Mouse (Mus musculus): ENCODE data around the gene Phf13. TPM values are rescaled to one million over a fixed set of nuclear protein-coding genes. Genes with fewer than 3 reads are reported as not detected.

Phf13 gene
- polyA plus RNA-seq, 1 experiment from 2014 or later: 24.4 TPM

- Histone ChIP-seq H3K4me3 (ENCODE audit: low read depth, low read length) (no peak overlapping the region), H3K27me3 (ENCODE audit: control insufficient read depth, insufficient read depth, low read depth, low read length) (no peaks in the 10 kb centered on the region), H3K4me2 (ENCODE audit: low read length) (no peak overlapping the region), H3K9ac (ENCODE audit: low read depth, low read length) (no peak overlapping the region), H3K9me3 (replicated peaks; ENCODE audit: control insufficient read depth, low read length, poor library complexity, severe bottlenecking) (no peaks in the 10 kb centered on the region), H3K27ac (ENCODE audit: low read length) (no peak overlapping the region), H3K36me3 (ENCODE audit: control insufficient read depth, insufficient read depth, low read length) (peaks cover 44% of the 10 kb centered on the region), H3K4me1 (ENCODE audit: control insufficient read depth, insufficient read depth, low read length) (peaks cover 13% of the 10 kb centered on the region)
- WGBS: 95% methylated on average over 21 of the region's 21 CpGs
- no peak for ATAC-seq
Measured at GRCm38 (mm10) chr4:152020024-152020423, 24.0 kb upstream of the Phf13 start.

GRCm38 (mm10) chr4:152019073-152019472 is 23.0 kb upstream of the Phf13 start:
- H3K4me3 ChIP-seq (ENCODE audit: low read depth, low read length): no peak overlapping the region
- H3K27me3 ChIP-seq (ENCODE audit: control insufficient read depth, insufficient read depth, low read depth, low read length): no peaks in the 10 kb centered on the region
- H3K9me3 ChIP-seq (replicated peaks; ENCODE audit: control insufficient read depth, low read length, poor library complexity, severe bottlenecking): no peaks in the 10 kb centered on the region
- H3K4me2 ChIP-seq (ENCODE audit: low read length): no peak overlapping the region
- H3K27ac ChIP-seq (ENCODE audit: low read length): no peak overlapping the region
- H3K4me1 ChIP-seq (ENCODE audit: control insufficient read depth, insufficient read depth, low read length): 0 out of 2 replicates have a peak, but pooled peaks cover 4% of the 10 kb centered on the region
- H3K9ac ChIP-seq (ENCODE audit: low read depth, low read length): no peak overlapping the region
- no peak for ATAC-seq
- H3K36me3 ChIP-seq (ENCODE audit: control insufficient read depth, insufficient read depth, low read length): peaks cover 44% of the 10 kb centered on the region
- WGBS: 83% methylated on average over 6 of the region's 6 CpGs

GRCm38 (mm10) chr4:152013036-152013813 is 17.2 kb upstream of the Phf13 start:
- Histone ChIP-seq H3K9ac (ENCODE audit: low read depth, low read length) (no peak overlapping the region), H3K36me3 (ENCODE audit: control insufficient read depth, insufficient read depth, low read length) (0 out of 2 replicates have a peak, but pooled peaks cover 2% of the 10 kb centered on the region), H3K27ac (ENCODE audit: low read length) (no peak overlapping the region), H3K27me3 (ENCODE audit: control insufficient read depth, insufficient read depth, low read depth, low read length) (peaks cover 6% of the 10 kb centered on the region; the same call in 1 of the 2 replicates), H3K9me3 (replicated peaks; ENCODE audit: control insufficient read depth, low read length, poor library complexity, severe bottlenecking) (no peaks in the 10 kb centered on the region), H3K4me2 (ENCODE audit: low read length) (no peak overlapping the region), H3K4me3 (ENCODE audit: low read depth, low read length) (no peak overlapping the region), H3K4me1 (ENCODE audit: control insufficient read depth, insufficient read depth, low read length) (peaks cover 19% of the 10 kb centered on the region)
- 86% methylated on average over 12 of the region's 12 CpGs for WGBS
- ATAC-seq: no peak

GRCm38 (mm10) chr4:152012109-152012508 is 16.1 kb upstream of the Phf13 start:
- H3K9ac ChIP-seq (ENCODE audit: low read depth, low read length): no peak overlapping the region
- H3K4me3 ChIP-seq (ENCODE audit: low read depth, low read length): no peak overlapping the region
- no peaks in the 10 kb centered on the region for H3K9me3 ChIP-seq (replicated peaks; ENCODE audit: control insufficient read depth, low read length, poor library complexity, severe bottlenecking)
- 0 out of 2 replicates have a peak, but pooled peaks cover 2% of the 10 kb centered on the region for H3K36me3 ChIP-seq (ENCODE audit: control insufficient read depth, insufficient read depth, low read length)
- peaks cover 24% of the 10 kb centered on the region for H3K4me1 ChIP-seq (ENCODE audit: control insufficient read depth, insufficient read depth, low read length)
- WGBS: 95% methylated on average over 16 of the region's 16 CpGs
- H3K27me3 ChIP-seq (ENCODE audit: control insufficient read depth, insufficient read depth, low read depth, low read length): peaks cover 11% of the 10 kb centered on the region
- H3K4me2 ChIP-seq (ENCODE audit: low read length): no peak overlapping the region
- no peak for ATAC-seq
- no peak overlapping the region for H3K27ac ChIP-seq (ENCODE audit: low read length)

GRCm38 (mm10) chr4:152011171-152011760 is 15.2 kb upstream of the Phf13 start:
- H3K27ac ChIP-seq (ENCODE audit: low read length): no peak overlapping the region
- peak overlapping the region; percentile 99 for H3K4me2 ChIP-seq (ENCODE audit: low read length)
- 0 out of 2 replicates have a peak, but pooled peaks cover 2% of the 10 kb centered on the region for H3K36me3 ChIP-seq (ENCODE audit: control insufficient read depth, insufficient read depth, low read length)
- H3K9me3 ChIP-seq (replicated peaks; ENCODE audit: control insufficient read depth, low read length, poor library complexity, severe bottlenecking): no peaks in the 10 kb centered on the region
- no peak overlapping the region for H3K4me3 ChIP-seq (ENCODE audit: low read depth, low read length)
- H3K9ac ChIP-seq (ENCODE audit: low read depth, low read length): peak overlapping the region; percentile 73; the same call in 1 of the 2 replicates
- no peak for ATAC-seq
- WGBS: 78% methylated on average over 8 of the region's 8 CpGs
- peaks cover 24% of the 10 kb centered on the region for H3K4me1 ChIP-seq (ENCODE audit: control insufficient read depth, insufficient read depth, low read length)
- peaks cover 16% of the 10 kb centered on the region for H3K27me3 ChIP-seq (ENCODE audit: control insufficient read depth, insufficient read depth, low read depth, low read length)

- ATAC-seq: no peak
- Histone ChIP-seq H3K9me3 (replicated peaks; ENCODE audit: control insufficient read depth, low read length, poor library complexity, severe bottlenecking) (no peaks in the 10 kb centered on the region), H3K4me1 (ENCODE audit: control insufficient read depth, insufficient read depth, low read length) (peaks cover 24% of the 10 kb centered on the region), H3K4me3 (ENCODE audit: low read depth, low read length) (peak overlapping the region; percentile 77), H3K27ac (ENCODE audit: low read length) (no peak overlapping the region), H3K4me2 (ENCODE audit: low read length) (peak overlapping the region; percentile 99), H3K36me3 (ENCODE audit: control insufficient read depth, insufficient read depth, low read length) (0 out of 2 replicates have a peak, but pooled peaks cover 2% of the 10 kb centered on the region), H3K9ac (ENCODE audit: low read depth, low read length) (peak overlapping the region; percentile 73; the same call in 1 of the 2 replicates), H3K27me3 (ENCODE audit: control insufficient read depth, insufficient read depth, low read depth, low read length) (peaks cover 16% of the 10 kb centered on the region)
- WGBS: 9% methylated on average over 13 of the region's 13 CpGs
Measured at GRCm38 (mm10) chr4:152010707-152011134, 14.7 kb upstream of the Phf13 start.

GRCm38 (mm10) chr4:152010091-152010706 is 14.1 kb upstream of the Phf13 start:
- Histone ChIP-seq H3K9ac (ENCODE audit: low read depth, low read length) (peak overlapping the region; percentile 73), H3K4me1 (ENCODE audit: control insufficient read depth, insufficient read depth, low read length) (peaks cover 24% of the 10 kb centered on the region), H3K27me3 (ENCODE audit: control insufficient read depth, insufficient read depth, low read depth, low read length) (peaks cover 16% of the 10 kb centered on the region), H3K4me2 (ENCODE audit: low read length) (peak overlapping the region; percentile 99), H3K9me3 (replicated peaks; ENCODE audit: control insufficient read depth, low read length, poor library complexity, severe bottlenecking) (no peaks in the 10 kb centered on the region), H3K36me3 (ENCODE audit: control insufficient read depth, insufficient read depth, low read length) (no peaks in the 10 kb centered on the region), H3K4me3 (ENCODE audit: low read depth, low read length) (peak overlapping the region; percentile 77), H3K27ac (ENCODE audit: low read length) (no peak overlapping the region)
- WGBS: 4% methylated on average over 10 of the region's 10 CpGs
- no peak for ATAC-seq

- ATAC-seq: peak; percentile 75
- under 1% methylated on average over 104 of the region's 115 CpGs for WGBS
- Histone ChIP-seq H3K27ac (ENCODE audit: low read length) (peak overlapping the region; percentile 72), H3K9ac (ENCODE audit: low read depth, low read length) (peak overlapping the region; percentile 73), H3K4me2 (ENCODE audit: low read length) (peak overlapping the region; percentile 99), H3K4me1 (ENCODE audit: control insufficient read depth, insufficient read depth, low read length) (peaks cover 24% of the 10 kb centered on the region), H3K27me3 (ENCODE audit: control insufficient read depth, insufficient read depth, low read depth, low read length) (peaks cover 16% of the 10 kb centered on the region), H3K4me3 (ENCODE audit: low read depth, low read length) (peak overlapping the region; percentile 77), H3K36me3 (ENCODE audit: control insufficient read depth, insufficient read depth, low read length) (no peaks in the 10 kb centered on the region), H3K9me3 (replicated peaks; ENCODE audit: control insufficient read depth, low read length, poor library complexity, severe bottlenecking) (no peaks in the 10 kb centered on the region)
Measured at GRCm38 (mm10) chr4:152009076-152010051, 13.3 kb upstream of the Phf13 start.
